Mouse (Mus musculus) urinary bladder, postnatal 4 days (tissue): ENCODE measurements at regions not wholly inside any gene's neighbourhood (a gene's known extent, or its start where the extent isn't known, plus 50 kb on each side); places are given as distances from the start of the nearest gene placed in this dataset.
A peak's percentile ranks its signal among the peaks of the same experiment; 100 is the strongest.

Experiments used
- DNase-seq, 2 experiments: peaks; one replicate each; pipeline ENCODE4 v3.0.0; 2021 to 2022; ENCODE audit warnings: low spot score in 2 of 2

DNA sequence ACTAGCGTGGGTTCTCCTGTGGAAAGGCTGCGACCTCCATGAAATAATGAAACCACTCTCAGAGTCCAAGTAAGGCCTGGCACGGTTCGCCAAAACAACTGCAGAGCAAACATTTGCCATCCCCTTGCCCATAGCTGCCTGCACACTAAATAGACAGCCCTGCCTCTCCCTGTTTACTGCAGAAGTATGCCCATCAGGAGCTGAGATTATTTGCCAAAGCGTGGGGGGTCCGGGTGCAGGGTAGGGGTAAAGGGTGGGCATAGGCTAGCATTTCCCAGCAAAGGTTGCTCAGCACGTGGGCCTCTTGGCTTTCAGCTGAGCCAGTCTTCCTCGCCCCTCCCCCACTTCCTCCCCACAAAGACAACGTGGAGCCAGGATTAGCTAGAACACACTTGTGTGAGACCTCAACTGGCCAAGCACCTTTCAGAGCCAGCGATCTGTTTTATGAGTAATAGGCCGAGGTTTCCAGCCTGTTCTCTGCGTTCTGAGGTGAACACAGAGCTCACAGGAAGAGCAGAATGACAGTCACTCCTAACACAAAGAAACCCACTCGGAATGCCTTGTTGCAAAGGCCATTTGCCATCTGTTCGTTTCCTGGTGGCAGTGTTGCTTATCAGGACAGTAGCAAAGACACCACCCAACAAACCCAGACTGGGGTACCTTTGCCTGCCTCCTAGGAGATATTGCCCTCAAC lies 55.6 kb upstream of the Cep85l start:
- DNase-seq: peak; percentile 70 to 85

- DNase-seq: peak in 1 of 2 experiments; percentile 22
Measured at GRCm38 (mm10) chr10:53434376-53435171, 54.8 kb upstream of the Cep85l start.

- DNase-seq: no peak
Measured at GRCm38 (mm10) chr10:53432794-53433193, 53.0 kb upstream of the Cep85l start.

GRCm38 (mm10) chr10:53429539-53430344 lies 50.0 kb upstream of the Cep85l start:
- DNase-seq: no peak
